ENCODE assay signal across 21 mouse cellular contexts in the genomic region with DNA sequence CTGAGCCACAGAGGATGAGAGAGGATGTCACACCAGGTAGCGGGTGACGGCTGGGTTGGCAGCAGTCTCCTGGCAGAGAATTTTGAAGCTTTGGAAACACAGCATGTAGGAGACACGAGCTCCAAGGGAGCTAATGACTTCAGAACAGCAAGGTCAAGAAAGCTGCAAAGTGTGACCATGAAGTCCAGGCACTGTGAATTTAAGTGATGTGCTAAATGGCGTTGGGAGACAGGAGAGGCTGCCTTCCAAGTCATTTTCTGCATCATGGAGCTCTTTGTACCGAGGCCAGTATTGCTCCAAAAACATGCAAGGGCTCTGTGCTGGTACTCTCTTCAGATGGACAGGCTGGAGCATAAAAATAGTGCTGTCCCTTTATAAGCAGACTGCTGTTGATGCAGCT.
DNase-seq lines count a peak whose midpoint lies in the region; ATAC-seq and TF ChIP-seq lines count a peak whose summit lies in the region.
"Had no signal": no experiment of that assay in that cellular context is flagged by ENCODE, and none has a peak within 500 bp of the region (broad histone marks: within the 10 kb centered on the region; RNA-seq: fewer than 3 reads in every experiment).

No protein-coding gene starts in this region.

- H3K27me3 ChIP-seq in forebrain, embryonic 13.5 days, result no peaks in the 10 kb centered on the region
- H3K27me3 ChIP-seq in forebrain, postnatal 0 days (ENCODE audit: insufficient read depth, low read length), result no peaks in the 10 kb centered on the region; the same call in 1 of the 2 replicates
- H3K27me3 ChIP-seq in hindbrain, embryonic 16.5 days (replicated peaks; ENCODE audit: control insufficient read depth, insufficient read depth, low read length), result no peaks in the 10 kb centered on the region
- H3K27me3 ChIP-seq: embryonic facial prominence, embryonic 15.5 days; limb, embryonic 15.5 days; megakaryocyte, embryonic 14.5 days had no signal

- no peaks in the 10 kb centered on the region for H3K9me3 ChIP-seq in forebrain, embryonic 13.5 days (replicated peaks)
- no peaks in the 10 kb centered on the region for H3K9me3 ChIP-seq in forebrain, postnatal 0 days (ENCODE audit: low read length)
- no peaks in the 10 kb centered on the region for H3K9me3 ChIP-seq in hindbrain, embryonic 16.5 days (ENCODE audit: control insufficient read depth, low read length)
- H3K9me3 ChIP-seq: embryonic facial prominence, embryonic 15.5 days; limb, embryonic 15.5 days had no signal

- no peaks in the 10 kb centered on the region for H3K36me3 ChIP-seq in forebrain, embryonic 13.5 days (ENCODE audit: poor library complexity, severe bottlenecking)
- no peaks in the 10 kb centered on the region for H3K36me3 ChIP-seq in forebrain, postnatal 0 days (ENCODE audit: insufficient read depth)
- no peaks in the 10 kb centered on the region for H3K36me3 ChIP-seq in hindbrain, embryonic 16.5 days (ENCODE audit: control insufficient read depth, insufficient read depth, low read length)
- H3K36me3 ChIP-seq: embryonic facial prominence, embryonic 15.5 days; limb, embryonic 15.5 days had no signal

- no peak for DNase-seq in forebrain, postnatal 0 days
- DNase-seq in brain, adult 2 months (ENCODE audit: low read depth, low spot score), result peak; percentile 39
- DNase-seq in cerebellum, adult 9-11 months, result peak; percentile 4
- DNase-seq in thymus, postnatal 25 days, result no peak
- no peak for DNase-seq in embryo, embryonic 11 days
- DNase-seq in lung, postnatal 25 days (ENCODE audit: low spot score), result no peak
- DNase-seq: adrenal gland, postnatal 36 days; B cell, adult 2 months; heart, adult 18-20 months; kidney, postnatal 14 days; lung, postnatal 10 days; thymus, postnatal 14 days had no signal

- no peak overlapping the region for H3K4me3 ChIP-seq in forebrain, embryonic 13.5 days
- H3K4me3 ChIP-seq in forebrain, postnatal 0 days (ENCODE audit: low read depth, low read length), result no peak overlapping the region
- H3K4me3 ChIP-seq in hindbrain, embryonic 16.5 days (ENCODE audit: low read length), result no peak overlapping the region
- H3K4me3 ChIP-seq: embryonic facial prominence, embryonic 15.5 days; limb, embryonic 15.5 days; megakaryocyte, embryonic 14.5 days; myocyte had no signal

- 63% methylated on average over 5 of the region's 5 CpGs for WGBS in forebrain, embryonic 13.5 days
- WGBS in forebrain, postnatal 0 days, result 37% methylated on average over 5 of the region's 5 CpGs
- 31% methylated on average over 5 of the region's 5 CpGs for WGBS in hindbrain, embryonic 16.5 days

- no peak overlapping the region for H3K4me2 ChIP-seq in forebrain, embryonic 13.5 days
- no peak overlapping the region for H3K4me2 ChIP-seq in forebrain, postnatal 0 days (ENCODE audit: low read depth)
- H3K4me2 ChIP-seq in hindbrain, embryonic 16.5 days (ENCODE audit: low read length), result no peak overlapping the region
- H3K4me2 ChIP-seq: embryonic facial prominence, embryonic 15.5 days; limb, embryonic 15.5 days had no signal

- TF ChIP-seq CTCF in forebrain, postnatal 0 days (IDR thresholded peaks at IDR 0.05; ENCODE audit: low read depth), result no peak

- no peak overlapping the region for H3K9ac ChIP-seq in forebrain, embryonic 13.5 days
- H3K9ac ChIP-seq in forebrain, postnatal 0 days, result no peak overlapping the region
- no peak overlapping the region for H3K9ac ChIP-seq in hindbrain, embryonic 16.5 days (ENCODE audit: low read depth, low read length)
- H3K9ac ChIP-seq: embryonic facial prominence, embryonic 15.5 days; limb, embryonic 15.5 days had no signal

- ATAC-seq in forebrain, embryonic 13.5 days, result no peak
- ATAC-seq in forebrain, postnatal 0 days, result no peak
- 0 out of 2 replicates have a peak, but pooled peaks have one; percentile 20 for ATAC-seq in hindbrain, embryonic 16.5 days
- ATAC-seq: activated CD4-positive, CD25-positive, alpha-beta regulatory T cell, adult 4 months; intestine, postnatal 0 days; Patski had no signal

- peaks cover 27% of the 10 kb centered on the region for H3K4me1 ChIP-seq in forebrain, embryonic 13.5 days
- no peaks in the 10 kb centered on the region for H3K4me1 ChIP-seq in forebrain, postnatal 0 days (ENCODE audit: insufficient read depth)
- peaks cover 18% of the 10 kb centered on the region for H3K4me1 ChIP-seq in hindbrain, embryonic 16.5 days (ENCODE audit: control insufficient read depth, insufficient read depth, low read depth, low read length)
- H3K4me1 ChIP-seq: embryonic facial prominence, embryonic 15.5 days; limb, embryonic 15.5 days; megakaryocyte, embryonic 14.5 days had no signal

- peak overlapping the region; percentile 54 for H3K27ac ChIP-seq in forebrain, embryonic 13.5 days
- H3K27ac ChIP-seq in forebrain, postnatal 0 days (ENCODE audit: low read depth, low read length), result no peak overlapping the region
- H3K27ac ChIP-seq in hindbrain, embryonic 16.5 days (ENCODE audit: low read depth, low read length), result no peak overlapping the region
- H3K27ac ChIP-seq: embryonic facial prominence, embryonic 15.5 days; limb, embryonic 15.5 days had no signal

Comparison
In these comparisons a context has a peak if more than half of its experiments do, and no peak if none do; other contexts are left out.
1. DNase-seq: peak in brain, adult 2 months (single experiment) and cerebellum, adult 9-11 months (single experiment); none in forebrain, postnatal 0 days (single experiment), thymus, postnatal 25 days (single experiment), embryo, embryonic 11 days (single experiment) and lung, postnatal 25 days (single experiment).